In genomic region chr7:36697856-36698588, GRCm38 (mm10) we compare ENCODE assay signal across 8 mouse cellular contexts. TPM values are rescaled to one million over a fixed set of nuclear protein-coding genes. Genes with fewer than 3 reads are reported as not detected.
DNase-seq lines count a peak whose midpoint lies in the region; ATAC-seq and TF ChIP-seq lines count a peak whose summit lies in the region.

Tshz3 (plus strand) TSS chr7:36698118.

- H3K36me3 ChIP-seq in hindbrain, embryonic 14.5 days (replicated peaks; ENCODE audit: control insufficient read depth, insufficient read depth), result 0 out of 2 replicates have a peak, but pooled peaks cover 4% of the 10 kb centered on the region

- H3K27me3 ChIP-seq in cerebellum, adult 2 months (ENCODE audit: control insufficient read depth, insufficient read depth, low read length), result no peaks in the 10 kb centered on the region
- peaks cover 14% of the 10 kb centered on the region for H3K27me3 ChIP-seq in hindbrain, embryonic 14.5 days (ENCODE audit: control insufficient read depth, insufficient read depth, low read length)

- ATAC-seq in hindbrain, embryonic 14.5 days (ENCODE audit: low FRiP score), result peak; percentile 74

- H3K9ac ChIP-seq in hindbrain, embryonic 14.5 days, result peak within 1 kb of the TSS; percentile 84

- peak within 1 kb of the TSS; percentile 93 for H3K4me3 ChIP-seq in cerebellum, adult 2 months (replicated peaks; ENCODE audit: insufficient read depth, low read depth, low read length)
- H3K4me3 ChIP-seq in hindbrain, embryonic 14.5 days (replicated peaks; ENCODE audit: low read length), result peak within 1 kb of the TSS; percentile 79
- H3K4me3 ChIP-seq in left cerebral cortex, adult 2 months, result peak within 1 kb of the TSS; percentile 96

- intact Hi-C loops in left cerebral cortex, adult 2 months (cut with DNase I), result loop anchor here (1.0 to 10.0 kb wide), 8 partner anchors 43 to 876 kb away; no protein-coding TSS in a partner anchor

- DNase-seq in R1 (ENCODE audit: low read depth, low spot score), result peak; percentile 32
- peak; percentile 77 for DNase-seq in cerebellum, adult 2 months
- DNase-seq in frontal cortex, postnatal 36 days (ENCODE audit: low spot score in 2 of 2), result peak; percentile 53 to 54
- peak; percentile 75 for DNase-seq in hindbrain, embryonic 14.5 days (ENCODE audit: low spot score)
- DNase-seq in left cerebral cortex, adult 2 months (ENCODE audit: extremely low spot score in 1 of 2, low spot score in 2 of 2), result peak; percentile 73 to 76
- peak; percentile 75 for DNase-seq in lung, postnatal 14 days
- DNase-seq in right cerebral cortex, adult 18-20 months, result peak; percentile 76
- DNase-seq in c-Kit-positive CD71-positive TER-119-positive erythroid progenitor cells, embryonic 14.5 days (ENCODE audit: low spot score), result no peak

- H3K4me1 ChIP-seq in cerebellum, adult 2 months (ENCODE audit: control insufficient read depth, insufficient read depth, low read length), result 0 out of 2 replicates have a peak, but pooled peaks cover 5% of the 10 kb centered on the region
- peaks cover 34% of the 10 kb centered on the region for H3K4me1 ChIP-seq in hindbrain, embryonic 14.5 days (replicated peaks; ENCODE audit: control insufficient read depth, insufficient read depth, low read length)

- WGBS in cerebellum, adult 2 months, result 2% methylated on average over 42 of the region's 88 CpGs
- 0% methylated on average over 29 of the region's 88 CpGs for WGBS in hindbrain, embryonic 14.5 days

- H3K27ac ChIP-seq in cerebellum, adult 2 months (ENCODE audit: insufficient read depth, low read length), result 0 out of 2 replicates have a peak within 1 kb of the TSS, but pooled peaks have one; percentile 48
- peak within 1 kb of the TSS; percentile 91 for H3K27ac ChIP-seq in hindbrain, embryonic 14.5 days
- peak within 1 kb of the TSS; percentile 95 for H3K27ac ChIP-seq in left cerebral cortex, adult 2 months

- TF ChIP-seq POLR2A in cerebellum, adult 2 months (IDR thresholded peaks at IDR 0.05; ENCODE audit: borderline replicate concordance, insufficient read depth, low read length), result 0 out of 2 replicates have a peak, but pooled peaks have one; percentile 27

- H3K9me3 ChIP-seq in hindbrain, embryonic 14.5 days (ENCODE audit: control insufficient read depth, low read length), result no peaks in the 10 kb centered on the region

- H3K4me2 ChIP-seq in hindbrain, embryonic 14.5 days (replicated peaks), result peak within 1 kb of the TSS; percentile 98

- no peak for TF ChIP-seq CTCF in cerebellum, adult 2 months (IDR thresholded peaks at IDR 0.05; ENCODE audit: borderline replicate concordance, insufficient read depth, low read depth, low read length)
- no peak for TF ChIP-seq CTCF in left cerebral cortex, adult 2 months (IDR thresholded peaks at IDR 0.05)

RNA-seq across cellular contexts. Expression of gene Tshz3, which starts in this region (rescaled TPM):
- 12.5 and 13.5 TPM in 2 replicates for polyA plus RNA-seq in cerebellum, adult 2 months (2012; rRNA removed)
- 38.2 and 55.9 TPM in 2 replicates for polyA plus RNA-seq in hindbrain, embryonic 14.5 days (2014; fragmentation: Nextera tagmentation; extraction: Ambion mirVana)
- total RNA-seq in left cerebral cortex, adult 2 months (2021), result 10 to 100 TPM; 43.0 to 53.4 TPM
